23 mouse cellular contexts compared by ENCODE assay signal in the genomic region with DNA sequence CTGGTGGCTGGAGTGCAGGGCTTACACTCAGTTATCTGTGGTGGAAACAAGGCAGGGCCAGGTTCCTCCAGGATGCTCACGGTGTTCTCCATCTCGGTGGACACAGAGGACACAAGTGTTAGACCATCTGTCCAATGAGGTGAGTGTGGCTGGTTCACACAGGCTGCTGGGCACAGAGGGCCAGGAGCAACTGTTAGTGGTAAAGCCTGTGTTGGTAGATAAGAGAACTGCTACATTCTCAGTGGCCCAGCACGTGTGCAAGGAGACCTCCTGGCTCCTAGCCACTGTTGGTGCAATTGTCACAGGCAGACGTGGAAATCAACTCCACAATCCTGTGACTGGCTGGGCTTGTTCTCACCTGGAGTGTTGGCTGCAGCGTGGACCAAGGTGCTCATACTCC. TPM values are rescaled to one million over a fixed set of nuclear protein-coding genes. Genes with fewer than 3 reads are reported as not detected.
A peak's percentile ranks its signal among the peaks of the same experiment; 100 is the strongest.
DNase-seq lines count a peak whose midpoint lies in the region; ATAC-seq and TF ChIP-seq lines count a peak whose summit lies in the region.
"Had no signal": no experiment of that assay in that cellular context is flagged by ENCODE, and none has a peak within 500 bp of the region (broad histone marks: within the 10 kb centered on the region; RNA-seq: fewer than 3 reads in every experiment).

No protein-coding gene starts in this region.

- H3K4me2 ChIP-seq in midbrain, embryonic 15.5 days = no peak overlapping the region
- H3K4me2 ChIP-seq in midbrain, embryonic 13.5 days (replicated peaks) = no peak overlapping the region
- H3K4me2 ChIP-seq in liver, postnatal 0 days (ENCODE audit: low read depth, low read length) = no peak overlapping the region
- H3K4me2 ChIP-seq: forebrain, embryonic 13.5 days; kidney, embryonic 15.5 days; limb, embryonic 15.5 days had no signal

- peaks cover 33% of the 10 kb centered on the region for H3K4me1 ChIP-seq in midbrain, embryonic 15.5 days
- peaks cover 32% of the 10 kb centered on the region for H3K4me1 ChIP-seq in midbrain, embryonic 13.5 days (replicated peaks)
- 0 out of 2 replicates have a peak, but pooled peaks cover 5% of the 10 kb centered on the region for H3K4me1 ChIP-seq in liver, postnatal 0 days (ENCODE audit: insufficient read depth)
- H3K4me1 ChIP-seq: kidney, embryonic 15.5 days; limb, embryonic 15.5 days had no signal

- H3K27ac ChIP-seq in midbrain, embryonic 15.5 days = no peak overlapping the region
- H3K27ac ChIP-seq in midbrain, embryonic 13.5 days = no peak overlapping the region
- H3K27ac ChIP-seq in liver, postnatal 0 days (ENCODE audit: low read depth) = no peak overlapping the region
- H3K27ac ChIP-seq: embryonic facial prominence, embryonic 10.5 days; forebrain, embryonic 13.5 days; kidney, embryonic 15.5 days; limb, embryonic 15.5 days had no signal

- H3K36me3 ChIP-seq in midbrain, embryonic 15.5 days (replicated peaks) = no peaks in the 10 kb centered on the region
- no peaks in the 10 kb centered on the region for H3K36me3 ChIP-seq in midbrain, embryonic 13.5 days
- no peaks in the 10 kb centered on the region for H3K36me3 ChIP-seq in liver, postnatal 0 days (replicated peaks; ENCODE audit: insufficient read depth, low read length)
- H3K36me3 ChIP-seq: embryonic facial prominence, embryonic 10.5 days; kidney, embryonic 15.5 days; limb, embryonic 15.5 days had no signal

- WGBS in midbrain, embryonic 15.5 days = 76% methylated on average over 5 of the region's 5 CpGs
- 71% methylated on average over 5 of the region's 5 CpGs for WGBS in midbrain, embryonic 13.5 days
- 36% methylated on average over 5 of the region's 5 CpGs for whole genome bisulfite sequencing in liver, postnatal 0 days (ENCODE audit: insufficient replicate concordance)

- intact Hi-C loops in left cerebral cortex, postnatal 10 days (cut with DNase I) = loop anchor here (10.0 kb wide), 1 partner anchor 230 kb away; a partner anchor contains a TSS

- H3K9ac ChIP-seq in midbrain, embryonic 15.5 days = 0 out of 2 replicates have a peak overlapping the region, but pooled peaks have one; percentile 6
- H3K9ac ChIP-seq in midbrain, embryonic 13.5 days (replicated peaks) = no peak overlapping the region
- H3K9ac ChIP-seq in liver, postnatal 0 days (replicated peaks) = no peak overlapping the region
- H3K9ac ChIP-seq: forebrain, embryonic 13.5 days; kidney, embryonic 15.5 days; limb, embryonic 15.5 days had no signal

- no peak for TF ChIP-seq CTCF in liver, postnatal 0 days (IDR thresholded peaks at IDR 0.05; ENCODE audit: low read depth)

- H3K4me3 ChIP-seq in midbrain, embryonic 15.5 days = no peak overlapping the region
- H3K4me3 ChIP-seq in midbrain, embryonic 13.5 days (replicated peaks) = no peak overlapping the region
- no peak overlapping the region for H3K4me3 ChIP-seq in liver, postnatal 0 days (ENCODE audit: low read depth, low read length)
- H3K4me3 ChIP-seq: embryonic facial prominence, embryonic 10.5 days; forebrain, embryonic 13.5 days; kidney, embryonic 15.5 days; limb, embryonic 15.5 days; megakaryocyte, embryonic 14.5 days had no signal

- DNase-seq in c-Kit-positive CD71-positive TER-119-negative erythroid progenitor cells, embryonic 14.5 days (ENCODE audit: low read depth) = peak; percentile 46
- peak; percentile 41 for DNase-seq in liver
- no peak for DNase-seq in liver, postnatal 0 days
- DNase-seq in lung, postnatal 10 days = no peak
- DNase-seq in kidney, adult 9 months = no peak
- no peak for DNase-seq in left cerebral cortex, postnatal 10 days (ENCODE audit: extremely low spot score in 1 of 2, low spot score in 2 of 2)
- DNase-seq: adrenal gland, postnatal 25 days; gastrocnemius, postnatal 25 days; thymus, adult 18-20 months had no signal

- ATAC-seq in midbrain, embryonic 15.5 days (replicated peaks) = no peak; the same call in 1 of the 2 replicates
- no peak for ATAC-seq in midbrain, embryonic 13.5 days
- ATAC-seq in liver, postnatal 0 days = peak; percentile 82
- ATAC-seq: inflammation-experienced regulatory T-cells, adult 6 months had no signal

- H3K9me3 ChIP-seq in midbrain, embryonic 15.5 days = no peaks in the 10 kb centered on the region
- no peaks in the 10 kb centered on the region for H3K9me3 ChIP-seq in midbrain, embryonic 13.5 days
- H3K9me3 ChIP-seq in liver, postnatal 0 days (ENCODE audit: low read length) = no peaks in the 10 kb centered on the region
- H3K9me3 ChIP-seq: embryonic facial prominence, embryonic 10.5 days; forebrain, embryonic 13.5 days; kidney, embryonic 15.5 days; limb, embryonic 15.5 days; megakaryocyte, embryonic 14.5 days had no signal

- no peaks in the 10 kb centered on the region for H3K27me3 ChIP-seq in midbrain, embryonic 15.5 days (replicated peaks)
- no peaks in the 10 kb centered on the region for H3K27me3 ChIP-seq in midbrain, embryonic 13.5 days
- 0 out of 2 replicates have a peak, but pooled peaks cover 3% of the 10 kb centered on the region for H3K27me3 ChIP-seq in liver, postnatal 0 days (ENCODE audit: insufficient read depth, low read length)
- H3K27me3 ChIP-seq: forebrain, embryonic 13.5 days; kidney, embryonic 15.5 days; limb, embryonic 15.5 days had no signal

- TF ChIP-seq EP300 in liver, postnatal 0 days (IDR thresholded peaks at IDR 0.05; ENCODE audit: low read depth) = peak; percentile 84

RNA-seq across cellular contexts. Expression of a gene that starts 31.6 kb away (rescaled TPM):
- polyA plus RNA-seq in midbrain, embryonic 15.5 days (2015; fragmentation: Nextera tagmentation; extraction: Ambion mirVana) = 14.3 and 16.9 TPM in 2 replicates
- polyA plus RNA-seq in midbrain, embryonic 13.5 days (2015; fragmentation: Nextera tagmentation; extraction: Ambion mirVana) = 10.1 and 10.4 TPM in 2 replicates
- 3.9 and 4.9 TPM in 2 replicates for polyA plus RNA-seq in liver, postnatal 0 days (2015; fragmentation: Nextera tagmentation; extraction: Ambion mirVana)
- 10 to 100 TPM; 45.6 to 46.4 TPM for total RNA-seq in left cerebral cortex, postnatal 10 days (2021)

RNA-seq across cellular contexts. Expression of a gene that starts 53.5 kb away (rescaled TPM):
- 0.13 TPM in 1 of 2 replicates, not detected in the other for polyA plus RNA-seq in midbrain, embryonic 15.5 days (2015; fragmentation: Nextera tagmentation; extraction: Ambion mirVana)
- polyA plus RNA-seq in midbrain, embryonic 13.5 days (2015; fragmentation: Nextera tagmentation; extraction: Ambion mirVana) = 0.17 TPM in 1 of 2 replicates, not detected in the other
- polyA plus RNA-seq in liver, postnatal 0 days (2015; fragmentation: Nextera tagmentation; extraction: Ambion mirVana) = not detected in 2 replicates
- total RNA-seq in left cerebral cortex, postnatal 10 days (2021) = not detected
- total RNA-seq: gastrocnemius, postnatal 25 days; heart, adult 8-10 months; hematopoietic stem cell, adult 5-6 weeks; layer of hippocampus, postnatal 25 days had no signal
- polyA plus RNA-seq: heart, embryonic 16.5 days; inflammation-experienced regulatory T-cells, adult 6 months; kidney, embryonic 15.5 days; limb, embryonic 15.5 days; spleen, adult 2 months; stomach, embryonic 14.5 days had no signal

Comparison
In these comparisons a context has a peak if more than half of its experiments do, and no peak if none do; other contexts are left out.
1. DNase-seq: peak in c-Kit-positive CD71-positive TER-119-negative erythroid progenitor cells, embryonic 14.5 days (single experiment) and liver (single experiment); none in liver, postnatal 0 days (single experiment), lung, postnatal 10 days (single experiment), kidney, adult 9 months (single experiment) and left cerebral cortex, postnatal 10 days (0 of 2).